Mouse (Mus musculus): ENCODE measurements around the gene Olfr748.
"Not testable (repeated sequence)": the region's sequence is repeated elsewhere in the genome, so short reads cannot be mapped to it uniquely, and the experiment has no call there.

The Olfr748 gene

GRCm38 (mm10) chr14:50707073-50707472 is at the start of gene Olfr748:
Gene Olfr748 (plus strand): TSS chr14:50707373.
- no peak for DNase-seq (ENCODE audit: low spot score)

DNA sequence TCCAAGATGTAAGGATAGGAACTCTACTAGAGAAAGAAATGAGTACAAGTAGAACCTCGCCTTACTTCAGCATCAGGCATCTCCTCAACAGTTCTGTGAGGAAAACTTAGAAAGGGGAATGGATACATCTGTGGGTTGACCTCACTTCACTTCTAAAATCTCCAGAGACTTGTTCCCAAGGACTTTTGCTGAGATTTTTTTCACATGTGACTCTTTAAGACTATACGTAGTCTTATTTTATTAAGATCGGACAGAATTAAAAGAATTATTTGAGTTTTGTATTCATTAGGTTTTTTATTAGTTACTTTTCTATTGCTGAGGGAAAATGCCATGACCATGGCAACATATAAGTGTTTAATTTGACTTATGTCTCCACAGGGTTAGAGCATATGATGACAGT is 14.1 kb upstream of the Olfr748 start, which contains the start of gene Olfr747:
TSS of gene Olfr747 (minus strand) at position 101 of the 400 bp plus-strand sequence.
- no peak for DNase-seq (ENCODE audit: low spot score)

DNA sequence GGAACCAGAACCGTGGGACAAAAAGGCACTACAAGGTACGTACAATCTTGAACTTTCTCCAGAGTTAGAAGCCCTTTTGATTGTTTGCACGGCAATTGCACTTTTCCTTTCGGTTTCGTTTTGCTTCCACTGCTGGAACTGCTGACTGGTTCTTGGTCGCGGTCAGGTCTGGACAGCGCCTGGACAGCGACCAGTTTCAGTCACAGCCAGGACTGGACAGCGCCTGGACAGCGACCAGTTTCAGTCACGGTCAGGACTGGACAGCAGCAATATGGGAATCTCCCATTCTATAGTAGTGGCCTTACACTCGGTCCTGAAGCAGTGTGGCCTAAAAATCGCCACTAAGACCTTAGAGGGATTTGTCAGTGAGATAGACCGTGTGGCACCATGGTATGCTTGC is 12.7 kb downstream of the Olfr748 start:
- DNase-seq (ENCODE audit: low spot score) = not testable (repeated sequence)

DNA sequence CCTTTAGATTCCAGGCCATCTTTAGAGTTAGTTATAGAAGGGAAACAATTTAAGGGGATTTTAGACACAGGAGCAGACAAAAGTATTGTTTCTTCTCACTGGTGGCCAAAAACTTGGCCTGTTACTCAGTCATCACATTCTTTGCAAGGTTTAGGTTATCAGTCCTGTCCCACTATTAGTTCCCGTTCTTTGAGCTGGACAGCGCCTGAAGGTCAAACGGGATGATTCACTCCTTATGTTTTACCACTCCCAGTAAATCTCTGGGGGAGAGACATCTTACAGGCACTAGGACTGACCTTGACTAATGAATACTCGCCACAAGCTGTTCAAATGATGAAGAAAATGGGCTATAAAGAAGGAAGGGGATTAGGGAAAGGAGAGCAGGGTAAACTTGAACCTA is 15.2 kb downstream of the Olfr748 start:
- DNase-seq (ENCODE audit: low spot score) = not testable (repeated sequence)

DNA sequence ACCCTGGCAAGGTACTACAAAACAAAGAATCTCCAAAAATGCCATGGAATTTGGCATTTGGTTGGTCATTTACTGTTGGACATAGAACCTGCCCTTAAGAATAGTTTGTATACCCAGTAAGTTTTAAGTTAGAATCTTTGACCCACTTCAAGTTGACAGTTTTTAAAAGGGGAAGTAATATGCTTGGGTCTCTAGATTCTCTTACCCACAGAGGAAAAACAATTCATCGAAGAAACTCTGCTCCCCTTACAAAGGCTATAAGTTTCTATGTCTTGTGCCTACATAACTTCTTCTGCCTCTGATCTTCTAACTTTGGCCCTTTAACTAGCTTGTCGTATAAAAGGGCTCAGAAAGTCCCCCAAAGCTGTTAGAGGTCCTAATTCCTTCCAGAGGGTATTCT is 33.2 kb downstream of the Olfr748 start:
- DNase-seq (ENCODE audit: low spot score) = no peak

- DNase-seq (ENCODE audit: low spot score) = no peak
Observed at GRCm38 (mm10) chr14:50741584-50741983, 34.4 kb downstream of the Olfr748 start.

DNA sequence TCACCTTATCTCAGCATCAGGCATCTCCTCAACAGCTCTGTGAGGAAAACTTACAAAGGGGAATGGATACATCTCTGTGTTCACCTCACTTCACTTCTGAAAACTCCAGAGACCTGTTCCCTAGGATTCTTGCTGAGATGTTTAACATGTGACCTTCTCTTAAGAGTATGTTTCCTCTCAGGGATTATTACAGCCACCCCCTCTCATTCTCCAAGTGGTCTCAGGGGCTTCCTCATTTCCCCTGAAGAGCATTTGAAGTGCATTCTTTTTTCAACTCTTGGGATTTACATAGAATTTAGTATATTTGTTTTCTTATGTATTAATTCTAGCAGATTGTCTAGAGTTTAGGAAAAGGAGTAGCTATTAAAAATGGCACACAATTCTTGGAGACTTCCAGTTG is 37.8 kb downstream of the Olfr748 start, which contains the start of gene Olfr749:
TSS of gene Olfr749 (minus strand) at position 101 of the 400 bp plus-strand sequence.
- DNase-seq (ENCODE audit: low spot score) = no peak

GRCm38 (mm10) chr14:50758416-50759085 is 51.4 kb downstream of the Olfr748 start:
- peak; percentile 3 for DNase-seq (ENCODE audit: low spot score)
